Mouse (Mus musculus) hindbrain, embryonic 10.5 days (tissue): ENCODE measurements around the gene Wbp1. TPM values are rescaled to one million over a fixed set of nuclear protein-coding genes. Genes with fewer than 3 reads are reported as not detected.
A peak's percentile ranks its signal among the peaks of the same experiment; 100 is the strongest.

Experiments
- DNase-seq: peaks from one replicate; pipeline ENCODE4 v3.0.0-alpha.2; 2017; ENCODE audit warnings: low spot score
- H3K27ac ChIP-seq: fragments of 300-500 bp; sonication (generic); 2 replicates; pipeline ENCODE4 v1.5.1; 2016; ENCODE audit warnings: mild to moderate bottlenecking, moderate library complexity
- H3K27me3 ChIP-seq: fragments of 300-500 bp; sonication (generic); 2 replicates; pipeline ENCODE4 v1.6.1; 2016; ENCODE audit warnings: mild to moderate bottlenecking; ENCODE audit not compliant: poor library complexity, insufficient read depth, severe bottlenecking
- H3K36me3 ChIP-seq: fragments of 300-500 bp; sonication (generic); 2 replicates; pipeline ENCODE4 v1.6.1; 2016; ENCODE audit warnings: mild to moderate bottlenecking, moderate library complexity
- H3K4me1 ChIP-seq: fragments of 300-500 bp; sonication (generic); replicated peaks from 2 replicates; pipeline ENCODE4 v1.6.1; 2016; ENCODE audit warnings: mild to moderate bottlenecking
- H3K4me3 ChIP-seq: fragments of 300-500 bp; sonication (generic); 2 replicates; pipeline ENCODE4 v1.5.1; 2016; ENCODE audit warnings: mild to moderate bottlenecking, moderate library complexity
- H3K9me3 ChIP-seq: fragments of 300-500 bp; sonication (generic); 2 replicates; pipeline ENCODE4 v1.6.1; 2016; ENCODE audit warnings: mild to moderate bottlenecking, moderate library complexity
- WGBS: fragments of 180-500 bp; shearing (Covaris S2); methylation state at CpG from one replicate; pipeline ENCODE4 v1.1.7; 2016; 5-methylcytosine and 5-hydroxymethylcytosine counted together
- polyA plus RNA-seq: library from polyadenylated mRNA; unstranded; fragments of >200 nt; fragmentation: Nextera tagmentation; extraction: Ambion mirVana; gene quantifications from 2 replicates; pipeline ENCODE4 v1.2.1, GENCODE M21; 2016

Gene Wbp1
- polyA plus RNA-seq, 1 experiment from 2014 or later: 245 TPM

DNA sequence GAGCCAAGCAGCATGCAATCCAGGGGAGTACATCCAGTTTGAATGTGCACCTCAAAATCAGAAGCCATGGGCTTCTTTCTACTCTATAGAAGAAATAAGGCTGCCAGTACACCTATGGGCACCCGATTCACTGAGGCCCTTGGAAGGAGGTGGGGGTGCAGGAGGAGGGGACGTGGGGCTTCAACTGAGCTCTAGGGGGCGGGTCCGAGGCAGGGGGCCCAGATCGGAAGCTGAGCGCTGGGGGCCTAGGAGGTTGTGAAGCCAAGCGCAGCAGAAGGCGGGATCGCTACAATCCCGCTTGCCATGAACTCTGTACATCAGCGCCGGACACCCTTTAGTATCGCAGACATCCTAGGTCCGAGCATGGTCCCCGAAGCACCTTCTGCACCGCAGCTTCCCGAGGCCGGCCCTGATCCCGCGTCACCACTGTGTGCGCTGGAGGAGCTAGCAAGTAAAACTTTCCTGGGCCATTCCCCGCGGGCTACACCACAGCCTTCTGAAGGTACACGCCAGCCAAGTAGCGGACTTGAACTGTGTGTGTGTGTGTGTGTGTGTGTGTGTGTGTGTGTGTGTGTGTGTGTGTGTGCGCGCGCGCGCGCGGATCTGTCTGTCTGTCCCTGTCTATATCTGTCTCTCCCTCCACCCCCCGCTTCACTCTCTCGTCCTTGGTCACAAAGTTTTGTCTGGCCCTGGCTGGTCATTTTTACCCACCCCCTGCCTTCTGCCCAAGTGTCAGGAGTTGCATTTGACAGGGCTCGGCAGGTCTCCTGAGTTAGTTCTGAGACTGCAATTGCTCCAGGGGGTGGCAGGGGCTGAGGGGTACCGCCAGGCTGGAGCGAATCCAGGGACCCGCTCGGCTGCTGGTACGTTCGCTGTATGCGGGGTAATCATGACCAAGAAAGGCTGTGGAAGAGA, 35.0 kb downstream of the Wbp1 start, which contains the start of gene Lbx2:
Lbx2 (plus strand) TSS at position 247 of the 915 bp plus-strand sequence.
- H3K27me3 ChIP-seq: peaks cover 96% of the 10 kb centered on the region
- H3K27ac ChIP-seq: no peak within 1 kb of the TSS
- H3K4me3 ChIP-seq: peak within 1 kb of the TSS; percentile 43
- peaks cover 42% of the 10 kb centered on the region for H3K4me1 ChIP-seq
- no peaks in the 10 kb centered on the region for H3K9me3 ChIP-seq
- H3K36me3 ChIP-seq: peaks cover 16% of the 10 kb centered on the region
- WGBS: 3% methylated on average over 42 of the region's 42 CpGs
- DNase-seq: no peak

- H3K36me3 ChIP-seq: peaks cover 33% of the 10 kb centered on the region
- peaks cover 47% of the 10 kb centered on the region for H3K4me1 ChIP-seq
- no peak overlapping the region for H3K27ac ChIP-seq
- H3K9me3 ChIP-seq: no peaks in the 10 kb centered on the region
- peaks cover 89% of the 10 kb centered on the region for H3K27me3 ChIP-seq
- H3K4me3 ChIP-seq: no peak overlapping the region
- DNase-seq: no peak
- WGBS: 3% methylated on average over 6 of the region's 6 CpGs
Measured at GRCm38 (mm10) chr6:83084477-83084876, 36.9 kb downstream of the Wbp1 start.

GRCm38 (mm10) chr6:83083497-83083896, 37.9 kb downstream of the Wbp1 start:
- Histone ChIP-seq H3K27me3 (peaks cover 80% of the 10 kb centered on the region), H3K4me3 (no peak overlapping the region), H3K4me1 (peaks cover 55% of the 10 kb centered on the region), H3K36me3 (peaks cover 33% of the 10 kb centered on the region), H3K9me3 (no peaks in the 10 kb centered on the region), H3K27ac (no peak overlapping the region)
- no peak for DNase-seq
- 6% methylated on average over 5 of the region's 5 CpGs for WGBS

DNA sequence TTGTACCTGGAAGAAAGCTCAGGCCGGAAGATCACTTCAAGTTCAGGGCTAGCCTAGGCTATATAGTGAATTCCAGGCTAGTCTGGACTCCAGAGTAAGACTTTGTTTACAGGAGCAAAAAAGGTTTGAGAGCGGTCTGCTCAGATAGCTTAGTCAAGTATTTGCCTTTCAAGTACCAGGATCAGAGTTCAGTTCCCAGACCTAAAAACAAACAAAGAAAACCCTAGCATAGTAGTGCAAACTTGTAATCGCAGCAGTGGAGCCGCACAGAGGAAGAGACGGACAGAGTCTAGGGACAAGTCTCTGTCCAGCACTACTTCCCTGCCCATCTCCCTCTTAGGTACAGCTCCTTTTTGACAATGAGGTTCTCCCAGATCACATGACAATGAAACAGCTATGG, 41.1 kb downstream of the Wbp1 start:
- H3K4me3 ChIP-seq: no peak overlapping the region
- peaks cover 71% of the 10 kb centered on the region for H3K27me3 ChIP-seq
- no peak overlapping the region for H3K27ac ChIP-seq
- H3K36me3 ChIP-seq: peaks cover 33% of the 10 kb centered on the region
- 91% methylated on average over 5 of the region's 5 CpGs for WGBS
- DNase-seq: no peak
- H3K4me1 ChIP-seq: peaks cover 39% of the 10 kb centered on the region
- no peaks in the 10 kb centered on the region for H3K9me3 ChIP-seq

GRCm38 (mm10) chr6:83078324-83078858, 43.0 kb downstream of the Wbp1 start:
- peak; percentile 99 for DNase-seq
- peak overlapping the region; percentile 83 for H3K4me3 ChIP-seq
- peaks cover 33% of the 10 kb centered on the region for H3K36me3 ChIP-seq
- H3K4me1 ChIP-seq: peaks cover 26% of the 10 kb centered on the region
- peak overlapping the region; percentile 98 for H3K27ac ChIP-seq
- WGBS: under 1% methylated on average over 46 of the region's 46 CpGs
- peaks cover 71% of the 10 kb centered on the region for H3K27me3 ChIP-seq
- no peaks in the 10 kb centered on the region for H3K9me3 ChIP-seq

- Histone ChIP-seq H3K4me3 (peak within 1 kb of the TSS; percentile 83), H3K36me3 (peaks cover 31% of the 10 kb centered on the region), H3K9me3 (no peaks in the 10 kb centered on the region), H3K4me1 (peaks cover 26% of the 10 kb centered on the region), H3K27ac (peak within 1 kb of the TSS; percentile 98), H3K27me3 (peaks cover 71% of the 10 kb centered on the region)
- DNase-seq: no peak
- WGBS: under 1% methylated on average over 54 of the region's 54 CpGs
Measured at GRCm38 (mm10) chr6:83077630-83078323, 43.6 kb downstream of the Wbp1 start, which contains the start of gene Pcgf1. Gene Pcgf1, plus strand, starts transcription at chr6:83077869.

DNA sequence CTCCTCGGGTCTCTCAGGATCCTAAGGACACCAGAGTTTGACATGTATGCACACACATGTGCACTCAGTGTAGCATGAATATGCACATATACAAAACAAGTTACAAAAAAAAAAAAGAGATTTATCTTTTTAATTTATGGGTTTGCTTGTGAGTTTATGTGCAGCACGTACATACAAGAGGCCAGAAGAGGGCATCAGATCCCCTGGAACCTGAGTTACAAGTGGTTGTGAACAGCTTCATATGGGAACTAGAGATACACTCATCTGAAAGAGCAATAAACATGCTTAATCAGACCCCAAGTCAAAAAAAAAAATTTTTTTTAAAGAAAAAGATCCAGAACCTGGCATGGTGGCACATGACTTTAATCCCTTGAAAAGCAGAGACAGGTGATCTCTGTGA, 46.4 kb downstream of the Wbp1 start:
- Histone ChIP-seq H3K36me3 (peaks cover 3% of the 10 kb centered on the region), H3K27ac (no peak overlapping the region), H3K27me3 (peaks cover 76% of the 10 kb centered on the region), H3K9me3 (no peaks in the 10 kb centered on the region), H3K4me1 (peaks cover 46% of the 10 kb centered on the region), H3K4me3 (no peak overlapping the region)
- DNase-seq: no peak
- 22% methylated on average over 2 of the region's 2 CpGs for WGBS

DNA sequence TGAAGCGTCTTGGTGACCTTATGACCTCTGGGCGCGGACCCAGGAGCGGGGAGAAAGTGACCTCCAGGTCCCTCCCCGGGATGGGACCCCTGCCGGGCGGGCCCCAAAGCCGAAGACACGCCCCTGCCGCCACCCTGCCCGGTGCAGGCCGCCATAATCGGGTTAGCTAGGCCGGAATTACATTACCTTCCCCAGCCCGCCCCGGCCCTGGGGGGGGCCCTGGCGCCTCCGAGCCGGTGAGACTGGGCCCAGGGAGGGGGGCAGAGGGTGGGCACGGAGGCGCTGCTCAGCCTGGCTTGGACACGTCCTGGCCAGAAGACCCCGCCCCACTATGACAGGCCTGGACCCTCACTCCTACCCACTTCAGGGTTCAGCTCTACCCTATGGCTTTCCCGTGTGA, 50.1 kb downstream of the Wbp1 start:
- Histone ChIP-seq H3K4me1 (peaks cover 39% of the 10 kb centered on the region), H3K27ac (no peak overlapping the region), H3K4me3 (peak overlapping the region; percentile 41), H3K9me3 (no peaks in the 10 kb centered on the region), H3K27me3 (peaks cover 100% of the 10 kb centered on the region), H3K36me3 (no peaks in the 10 kb centered on the region)
- peak; percentile 39 for DNase-seq
- WGBS: under 1% methylated on average over 24 of the region's 24 CpGs

DNA sequence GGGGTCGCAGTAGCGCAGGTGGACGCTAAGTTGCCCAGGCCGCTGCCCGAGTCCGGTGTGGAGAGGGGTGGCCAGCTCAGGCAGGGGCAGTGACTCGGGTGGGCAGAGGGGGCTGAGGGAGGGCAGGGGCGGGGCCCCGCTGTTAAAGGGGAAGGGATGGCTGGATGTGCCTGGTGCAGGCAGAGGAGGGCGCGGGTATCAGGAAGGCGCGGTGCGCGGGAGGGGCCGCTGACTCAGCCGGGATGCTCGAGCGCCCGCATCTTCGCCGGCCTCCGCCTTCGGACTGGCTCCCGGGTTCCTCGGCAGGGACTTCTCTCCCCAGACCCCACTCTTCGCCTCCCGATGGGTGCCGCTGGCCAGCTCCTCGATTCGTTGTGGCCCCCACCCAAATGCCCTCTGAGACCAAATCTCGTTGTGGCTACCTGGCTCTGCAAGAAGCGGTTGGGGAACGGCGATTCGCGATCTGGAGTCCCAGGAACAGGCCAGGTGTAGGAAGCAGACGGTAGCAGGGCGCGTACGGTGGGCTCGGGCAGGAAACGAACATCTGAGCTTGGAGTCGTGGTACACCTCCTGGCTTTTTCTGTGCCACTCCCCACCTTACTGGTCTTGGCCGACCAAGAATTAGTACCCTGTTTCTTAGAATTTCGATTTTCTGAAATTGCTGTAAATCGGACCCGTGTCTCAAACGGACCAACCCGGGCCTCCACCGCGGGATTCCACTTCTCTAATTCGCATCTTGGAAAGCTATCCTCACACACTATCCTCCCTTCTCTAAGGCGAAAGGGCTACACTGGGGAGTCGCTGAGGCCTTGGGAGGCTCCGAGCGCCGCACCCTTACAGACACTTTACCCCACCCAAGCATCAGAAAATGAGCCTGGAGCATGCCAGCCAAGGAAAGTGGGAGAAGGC, 50.8 kb downstream of the Wbp1 start:
- WGBS: under 1% methylated on average over 58 of the region's 58 CpGs
- H3K9me3 ChIP-seq: no peaks in the 10 kb centered on the region
- peaks cover 100% of the 10 kb centered on the region for H3K27me3 ChIP-seq
- no peaks in the 10 kb centered on the region for H3K36me3 ChIP-seq
- peak overlapping the region; percentile 41 for H3K4me3 ChIP-seq
- peaks cover 39% of the 10 kb centered on the region for H3K4me1 ChIP-seq
- H3K27ac ChIP-seq: peak overlapping the region; percentile 6; the same call in 1 of the 2 replicates
- DNase-seq: peak; percentile 70

- DNase-seq: no peak
- peaks cover 100% of the 10 kb centered on the region for H3K27me3 ChIP-seq
- WGBS: 1% methylated on average over 10 of the region's 10 CpGs
- peak within 1 kb of the TSS; percentile 41 for H3K4me3 ChIP-seq
- H3K36me3 ChIP-seq: no peaks in the 10 kb centered on the region
- peaks cover 39% of the 10 kb centered on the region for H3K4me1 ChIP-seq
- no peaks in the 10 kb centered on the region for H3K9me3 ChIP-seq
- peak within 1 kb of the TSS; percentile 42; the same call in 1 of the 2 replicates for H3K27ac ChIP-seq
Measured at GRCm38 (mm10) chr6:83070247-83070310, 51.3 kb downstream of the Wbp1 start, which contains the start of gene Tlx2. Gene Tlx2, minus strand, starts transcription at chr6:83070293.

DNA sequence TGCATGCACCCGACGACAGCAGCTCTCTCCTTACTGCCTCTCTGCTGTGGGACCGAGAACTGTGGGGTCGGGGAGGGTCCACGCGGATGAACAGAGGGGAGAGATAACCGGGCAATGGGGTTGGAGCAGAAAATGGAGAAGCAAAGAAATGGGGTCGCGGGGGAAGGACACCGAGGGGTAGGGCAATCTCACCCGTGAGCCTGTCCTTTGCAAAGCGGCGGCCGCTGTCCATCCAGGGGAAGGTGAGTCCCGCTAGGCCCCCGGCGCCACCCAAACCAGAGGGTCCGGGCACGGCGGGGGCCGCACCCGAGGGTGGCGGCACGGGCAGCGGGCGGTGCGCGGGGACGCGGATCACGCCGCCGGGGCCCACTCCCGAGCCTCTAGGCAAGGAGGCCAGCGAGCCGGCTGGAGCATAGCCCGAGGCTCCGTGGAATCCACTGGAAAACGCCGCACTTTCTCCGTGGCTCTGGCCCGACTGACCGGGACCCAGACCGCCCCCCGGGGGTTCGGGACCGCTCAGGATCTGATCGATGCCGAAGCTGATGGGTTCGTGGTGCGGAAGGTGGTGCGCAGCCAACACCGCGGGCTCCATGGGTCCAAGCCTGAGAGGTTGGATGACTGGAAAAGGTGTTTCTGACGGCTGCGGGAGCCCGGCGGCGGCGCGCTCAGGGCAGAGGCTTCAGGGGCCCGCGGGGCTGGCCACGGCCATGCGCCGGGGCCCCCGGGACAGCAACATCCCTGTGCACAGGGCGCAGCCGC, 51.7 kb downstream of the Wbp1 start:
- under 1% methylated on average over 69 of the region's 69 CpGs for WGBS
- Histone ChIP-seq H3K27ac (peak overlapping the region; percentile 42; the same call in 1 of the 2 replicates), H3K36me3 (no peaks in the 10 kb centered on the region), H3K4me3 (peak overlapping the region; percentile 41), H3K9me3 (no peaks in the 10 kb centered on the region), H3K27me3 (peaks cover 100% of the 10 kb centered on the region), H3K4me1 (peaks cover 40% of the 10 kb centered on the region)
- DNase-seq: peak; percentile 64
